Mouse (Mus musculus) large intestine, adult 2 months (tissue): ENCODE results near the gene Gm10999. TPM values are rescaled to one million over a fixed set of nuclear protein-coding genes. Genes with fewer than 3 reads are reported as not detected.
"Not testable (repeated sequence)": the region's sequence is repeated elsewhere in the genome, so short reads cannot be mapped to it uniquely, and the experiment has no call there.

Experiments used
- DNase-seq: peaks from one replicate; pipeline ENCODE4 v3.0.0-alpha.2; 2012; ENCODE audit warnings: low read depth, low spot score
- WGBS: fragments of 180-500 bp; shearing (Covaris S2); methylation state at CpG from one replicate; pipeline ENCODE4 v1.1.7; 2018; 5-methylcytosine and 5-hydroxymethylcytosine counted together
- polyA plus RNA-seq: library from polyadenylated mRNA; depleted of rRNA; stranded (reverse); fragments of >200 nt; gene quantifications from 2 replicates; pipeline ENCODE4 v1.2.3, GENCODE M21; 2012; rRNA removed

The Gm10999 gene
- polyA plus RNA-seq = not detected in 2 replicates

- WGBS = 56% methylated on average over 1 of the region's 1 CpGs
- DNase-seq = no peak
Observed at GRCm38 (mm10) chr8:129131561-129131960, at the start of gene Gm10999. TSS of gene Gm10999 (minus strand) at chr8:129131661.

- no peak for DNase-seq
Observed at GRCm38 (mm10) chr8:129133475-129133874, 2.0 kb upstream of the Gm10999 start.

GRCm38 (mm10) chr8:129115761-129116160, 15.7 kb downstream of the Gm10999 start:
- DNase-seq = not testable (repeated sequence)
- WGBS = 63% methylated on average over 3 of the region's 3 CpGs

Other genes with a start within 250 kb of the Gm10999 start
- not detected in 2 replicates for gene Ccdc7a, start 66.1 kb downstream of the Gm10999 start, polyA plus RNA-seq
- not detected in 2 replicates for gene Ccdc7b, start 64.5 kb downstream of the Gm10999 start, polyA plus RNA-seq
- gene 2610044O15Rik8, start 102.7 kb upstream of the Gm10999 start, polyA plus RNA-seq = 2.2 and 2.9 TPM in 2 replicates